Mouse (Mus musculus): ENCODE measurements around the gene Ccdc191. TPM values are rescaled to one million over a fixed set of nuclear protein-coding genes. Genes with fewer than 3 reads are reported as not detected.
A peak's percentile ranks its signal among the peaks of the same experiment; 100 is the strongest.

Gene Ccdc191
- total RNA-seq, 1 experiment from 2014 or later: 25.3 TPM

DNA sequence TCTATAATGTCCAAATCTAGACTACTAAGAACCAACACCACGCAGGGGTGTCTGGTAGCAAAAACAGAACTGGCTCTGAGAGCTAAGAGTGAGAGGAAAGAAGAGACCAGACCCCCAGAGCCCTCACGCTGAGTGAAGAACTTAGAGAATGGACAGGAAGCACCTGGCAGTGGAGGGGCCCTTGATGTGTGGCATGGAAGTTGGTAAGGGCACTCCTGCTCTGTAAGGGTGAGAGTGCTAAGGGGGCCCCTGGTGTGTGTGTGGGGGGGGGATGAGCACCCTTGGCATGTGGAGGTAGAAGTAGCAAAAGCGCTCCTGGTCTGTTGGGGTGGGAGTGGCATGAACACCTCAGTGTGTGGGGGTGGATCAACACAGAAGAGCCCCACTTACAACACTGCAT lies 80.8 kb downstream of the Ccdc191 start:
- ATAC-seq (replicated peaks in 1 of 2; ENCODE audit: insufficient read depth in 1 of 2, low FRiP score in 2 of 2, low TSS enrichment in 1 of 2, low read depth in 1 of 2, poor library complexity in 2 of 2, severe bottlenecking in 2 of 2): peak; percentile 83

- no peak for ATAC-seq (replicated peaks in 1 of 2; ENCODE audit: insufficient read depth in 1 of 2, low FRiP score in 2 of 2, low TSS enrichment in 1 of 2, low read depth in 1 of 2, poor library complexity in 2 of 2, severe bottlenecking in 2 of 2)
Observed at GRCm38 (mm10) chr16:43971189-43971588, 81.6 kb downstream of the Ccdc191 start.

DNA sequence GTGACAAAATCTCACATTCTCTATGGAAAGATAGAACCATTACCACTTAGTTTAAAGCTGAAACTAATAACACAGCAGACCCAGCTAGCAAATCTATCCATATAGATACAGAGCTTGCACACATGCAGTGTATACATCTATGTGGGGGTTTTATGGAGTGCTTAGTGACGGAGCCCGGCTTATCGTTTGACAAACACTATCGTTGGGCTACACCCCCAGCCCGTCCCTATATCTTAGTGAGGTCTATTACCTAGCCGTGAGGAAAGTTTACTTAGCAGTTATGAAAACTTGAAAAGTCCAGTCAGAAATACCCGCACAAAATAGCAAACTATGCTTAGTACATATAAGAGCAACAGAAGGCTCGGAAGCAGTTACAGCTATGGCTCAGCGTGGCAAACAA lies 82.1 kb downstream of the Ccdc191 start:
- ATAC-seq (replicated peaks in 1 of 2; ENCODE audit: insufficient read depth in 1 of 2, low FRiP score in 2 of 2, low TSS enrichment in 1 of 2, low read depth in 1 of 2, poor library complexity in 2 of 2, severe bottlenecking in 2 of 2): no peak

- no peak for ATAC-seq (replicated peaks in 1 of 2; ENCODE audit: insufficient read depth in 1 of 2, low FRiP score in 2 of 2, low TSS enrichment in 1 of 2, low read depth in 1 of 2, poor library complexity in 2 of 2, severe bottlenecking in 2 of 2)
Observed at GRCm38 (mm10) chr16:43972391-43972790, 82.8 kb downstream of the Ccdc191 start.

- no peak for ATAC-seq (replicated peaks in 1 of 2; ENCODE audit: insufficient read depth in 1 of 2, low FRiP score in 2 of 2, low TSS enrichment in 1 of 2, low read depth in 1 of 2, poor library complexity in 2 of 2, severe bottlenecking in 2 of 2)
Observed at GRCm38 (mm10) chr16:43973147-43973546, 83.5 kb downstream of the Ccdc191 start.

DNA sequence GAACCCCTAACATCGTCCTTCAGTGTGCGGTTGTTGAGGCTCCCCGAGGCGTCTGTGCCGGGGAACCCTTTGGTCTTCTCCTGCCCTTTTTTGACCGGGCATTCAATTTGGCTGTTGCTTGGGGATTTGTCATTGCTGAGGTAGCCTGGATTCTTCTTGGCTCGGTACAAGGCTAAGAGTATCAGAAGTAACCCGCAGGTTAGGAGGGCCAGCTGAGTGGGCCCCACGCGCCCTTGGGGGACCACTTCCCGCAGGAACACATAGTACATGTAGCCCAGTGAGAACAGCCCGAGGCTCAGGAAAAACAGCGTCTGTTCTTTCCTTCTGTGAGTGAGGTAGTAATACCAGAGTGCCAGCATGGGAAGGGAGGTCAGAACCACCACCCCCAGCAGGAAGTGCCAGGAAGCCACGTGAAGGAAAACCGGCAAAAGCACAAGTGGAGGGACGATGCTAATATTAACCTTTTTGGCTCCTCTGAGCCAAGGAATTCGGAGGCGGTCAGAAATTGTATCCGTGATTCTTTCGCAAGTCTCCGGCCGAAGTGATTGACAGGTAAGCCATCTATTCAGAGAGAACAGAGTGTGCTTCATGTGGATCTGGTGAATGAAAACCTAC lies 84.1 kb downstream of the Ccdc191 start:
- no peak for ATAC-seq (replicated peaks in 1 of 2; ENCODE audit: insufficient read depth in 1 of 2, low FRiP score in 2 of 2, low TSS enrichment in 1 of 2, low read depth in 1 of 2, poor library complexity in 2 of 2, severe bottlenecking in 2 of 2)

DNA sequence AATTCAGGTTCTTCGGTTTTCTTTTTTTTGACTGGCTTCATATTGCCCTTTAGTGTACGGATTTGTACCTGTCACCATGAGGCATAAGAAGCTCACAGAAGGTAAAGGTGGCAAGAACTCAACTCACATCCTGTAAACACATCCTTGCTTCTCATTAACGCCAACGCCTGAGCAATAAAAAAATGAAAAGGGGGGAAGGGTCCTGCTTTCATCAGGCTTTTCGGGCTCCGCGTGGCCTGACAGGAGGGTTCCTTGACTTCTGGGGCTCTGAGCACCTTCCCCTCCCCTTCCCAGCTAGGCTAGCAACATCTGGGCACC lies 89.4 kb downstream of the Ccdc191 start:
- ATAC-seq (replicated peaks in 1 of 2; ENCODE audit: insufficient read depth in 1 of 2, low FRiP score in 2 of 2, low TSS enrichment in 1 of 2, low read depth in 1 of 2, poor library complexity in 2 of 2, severe bottlenecking in 2 of 2): peak in 1 of 2 experiments; percentile 64; a peak in 1 of 4 replicates

- ATAC-seq (replicated peaks in 1 of 2; ENCODE audit: insufficient read depth in 1 of 2, low FRiP score in 2 of 2, low TSS enrichment in 1 of 2, low read depth in 1 of 2, poor library complexity in 2 of 2, severe bottlenecking in 2 of 2): peak; percentile 17 to 54; a peak in 2 of 4 replicates
Observed at GRCm38 (mm10) chr16:43979328-43980109, 89.9 kb downstream of the Ccdc191 start, which contains the start of gene Zdhhc23. Zdhhc23 (minus strand) TSS chr16:43979791.

- ATAC-seq (replicated peaks in 1 of 2; ENCODE audit: insufficient read depth in 1 of 2, low FRiP score in 2 of 2, low TSS enrichment in 1 of 2, low read depth in 1 of 2, poor library complexity in 2 of 2, severe bottlenecking in 2 of 2): peak in 1 of 2 experiments; percentile 18; a peak in 1 of 4 replicates
Observed at GRCm38 (mm10) chr16:43980110-43980609, 90.6 kb downstream of the Ccdc191 start.

DNA sequence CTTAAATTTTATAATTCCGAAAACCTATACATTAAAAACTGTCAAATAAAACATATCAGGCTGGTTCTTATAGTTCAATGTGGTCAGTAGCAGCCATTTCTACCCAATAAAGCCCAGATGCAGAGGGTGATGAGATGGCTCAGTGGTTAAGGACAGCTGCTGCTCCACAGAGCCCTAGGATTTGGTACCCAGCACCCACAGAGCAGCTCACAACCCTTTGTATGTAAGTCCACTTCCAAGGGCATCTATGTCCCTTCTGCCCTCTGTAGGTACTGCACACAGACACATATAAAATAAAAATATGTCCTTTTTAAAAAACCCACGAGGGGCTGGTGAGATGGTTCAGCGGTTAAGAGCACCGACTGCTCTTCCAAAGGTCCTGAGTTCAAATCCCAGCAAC lies 96.7 kb downstream of the Ccdc191 start:
- no peak for ATAC-seq (replicated peaks in 1 of 2; ENCODE audit: insufficient read depth in 1 of 2, low FRiP score in 2 of 2, low TSS enrichment in 1 of 2, low read depth in 1 of 2, poor library complexity in 2 of 2, severe bottlenecking in 2 of 2)

DNA sequence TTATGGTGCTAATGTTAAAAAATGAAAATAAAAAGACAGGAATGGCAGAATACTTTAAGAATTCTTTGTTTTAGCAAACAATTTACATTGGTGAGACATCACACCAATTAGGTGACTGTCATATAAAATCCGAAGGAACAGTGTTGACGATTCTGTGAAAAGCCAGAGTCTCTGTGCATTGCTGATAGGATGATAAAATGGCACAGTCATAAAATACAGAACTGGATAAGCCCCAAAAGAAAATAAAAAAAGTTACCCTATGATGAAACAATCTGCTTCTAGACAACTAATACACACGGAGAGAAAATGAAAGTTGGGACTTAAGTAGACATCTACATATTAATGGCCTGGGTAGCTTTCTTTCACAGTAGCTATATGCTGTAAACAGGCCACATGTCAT lies 105.0 kb downstream of the Ccdc191 start:
- ATAC-seq (replicated peaks in 1 of 2; ENCODE audit: insufficient read depth in 1 of 2, low FRiP score in 2 of 2, low TSS enrichment in 1 of 2, low read depth in 1 of 2, poor library complexity in 2 of 2, severe bottlenecking in 2 of 2): no peak

DNA sequence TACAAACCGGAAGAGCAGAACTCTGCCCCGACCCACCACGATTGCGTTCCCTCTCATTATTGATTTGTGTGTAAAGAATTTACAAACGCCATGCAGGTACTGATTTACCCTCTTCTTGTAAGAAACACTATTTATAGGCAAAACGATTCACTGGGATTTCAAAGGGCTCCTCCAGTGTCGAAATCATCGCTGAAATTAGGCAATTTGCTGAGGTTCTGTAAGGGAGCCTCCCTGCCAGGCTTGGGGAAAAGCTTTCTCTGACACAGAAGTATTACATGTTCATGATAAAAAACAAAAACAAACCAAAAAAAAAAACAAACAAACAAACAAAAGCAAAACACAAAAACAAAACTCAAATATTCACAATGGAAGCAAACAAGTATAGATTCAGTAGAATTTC lies 109.5 kb downstream of the Ccdc191 start:
- no peak for ATAC-seq (replicated peaks in 1 of 2; ENCODE audit: insufficient read depth in 1 of 2, low FRiP score in 2 of 2, low TSS enrichment in 1 of 2, low read depth in 1 of 2, poor library complexity in 2 of 2, severe bottlenecking in 2 of 2)

GRCm38 (mm10) chr16:43999541-43999940 lies 109.9 kb downstream of the Ccdc191 start:
- no peak for ATAC-seq (replicated peaks in 1 of 2; ENCODE audit: insufficient read depth in 1 of 2, low FRiP score in 2 of 2, low TSS enrichment in 1 of 2, low read depth in 1 of 2, poor library complexity in 2 of 2, severe bottlenecking in 2 of 2)

GRCm38 (mm10) chr16:44002086-44002485 lies 112.5 kb downstream of the Ccdc191 start:
- peak; percentile 78 to 94 for ATAC-seq (replicated peaks in 1 of 2; ENCODE audit: insufficient read depth in 1 of 2, low FRiP score in 2 of 2, low TSS enrichment in 1 of 2, low read depth in 1 of 2, poor library complexity in 2 of 2, severe bottlenecking in 2 of 2)

DNA sequence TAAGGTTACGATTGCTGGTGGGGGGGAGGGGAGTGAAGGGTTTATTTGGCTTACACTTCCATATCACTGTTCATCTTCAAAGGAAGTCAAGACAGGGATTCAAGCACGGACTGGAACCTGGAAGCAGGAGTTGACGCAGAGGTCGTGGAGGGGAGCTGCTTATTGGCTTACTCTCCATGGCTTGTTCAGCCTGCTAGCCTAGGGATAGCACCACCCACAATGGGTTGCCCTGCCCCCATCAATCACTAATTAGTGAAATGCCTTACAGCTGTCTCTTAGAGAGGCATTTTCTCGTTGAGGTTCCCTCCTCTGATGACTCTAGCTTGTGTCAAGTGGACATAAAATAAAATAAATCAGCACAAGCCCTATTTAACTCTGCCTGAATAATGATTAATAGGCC lies 121.4 kb downstream of the Ccdc191 start:
- no peak for ATAC-seq (replicated peaks in 1 of 2; ENCODE audit: insufficient read depth in 1 of 2, low FRiP score in 2 of 2, low TSS enrichment in 1 of 2, low read depth in 1 of 2, poor library complexity in 2 of 2, severe bottlenecking in 2 of 2)

All from hematopoietic stem cell, adult 5-6 weeks (primary cell).